11 mouse cellular contexts compared by ENCODE assay signal in genomic region chr2:181146976-181147545, GRCm38 (mm10). TPM values are rescaled to one million over a fixed set of nuclear protein-coding genes. Genes with fewer than 3 reads are reported as not detected.
DNase-seq lines count a peak whose midpoint lies in the region; ATAC-seq and TF ChIP-seq lines count a peak whose summit lies in the region.
"Had no signal": no experiment of that assay in that cellular context is flagged by ENCODE, and none has a peak within 500 bp of the region (broad histone marks: within the 10 kb centered on the region; RNA-seq: fewer than 3 reads in every experiment).

No protein-coding gene starts in this region.

- no peak overlapping the region for H3K27ac ChIP-seq in liver, embryonic 13.5 days
- H3K27ac ChIP-seq in liver, postnatal 0 days (ENCODE audit: low read depth): no peak overlapping the region
- H3K27ac ChIP-seq in heart, embryonic 15.5 days: no peak overlapping the region
- no peak overlapping the region for H3K27ac ChIP-seq in neural tube, embryonic 12.5 days
- H3K27ac ChIP-seq: liver, embryonic 14.5 days had no signal

- H3K27me3 ChIP-seq in liver, embryonic 13.5 days: peaks cover 77% of the 10 kb centered on the region
- H3K27me3 ChIP-seq in liver, postnatal 0 days (ENCODE audit: insufficient read depth, low read length): peaks cover 48% of the 10 kb centered on the region
- peaks cover 51% of the 10 kb centered on the region for H3K27me3 ChIP-seq in heart, embryonic 15.5 days
- peaks cover 43% of the 10 kb centered on the region for H3K27me3 ChIP-seq in neural tube, embryonic 12.5 days (replicated peaks)

- H3K4me2 ChIP-seq in liver, embryonic 13.5 days: peak overlapping the region; percentile 64; the same call in 1 of the 2 replicates
- no peak overlapping the region for H3K4me2 ChIP-seq in liver, postnatal 0 days (ENCODE audit: low read depth, low read length)
- peak overlapping the region; percentile 75 for H3K4me2 ChIP-seq in heart, embryonic 15.5 days
- H3K4me2 ChIP-seq in neural tube, embryonic 12.5 days (replicated peaks): peak overlapping the region; percentile 82

- H3K4me1 ChIP-seq in liver, embryonic 13.5 days (replicated peaks): peaks cover 4% of the 10 kb centered on the region; the same call in 1 of the 2 replicates
- no peaks in the 10 kb centered on the region for H3K4me1 ChIP-seq in liver, postnatal 0 days (ENCODE audit: insufficient read depth)
- peaks cover 18% of the 10 kb centered on the region for H3K4me1 ChIP-seq in heart, embryonic 15.5 days (replicated peaks)
- peaks cover 15% of the 10 kb centered on the region for H3K4me1 ChIP-seq in neural tube, embryonic 12.5 days

- no peak overlapping the region for H3K9ac ChIP-seq in liver, embryonic 13.5 days
- no peak overlapping the region for H3K9ac ChIP-seq in liver, postnatal 0 days (replicated peaks)
- no peak overlapping the region for H3K9ac ChIP-seq in heart, embryonic 15.5 days
- no peak overlapping the region for H3K9ac ChIP-seq in neural tube, embryonic 12.5 days
- H3K9ac ChIP-seq: liver, embryonic 14.5 days had no signal

- no peak overlapping the region for H3K4me3 ChIP-seq in liver, embryonic 13.5 days (replicated peaks)
- no peak overlapping the region for H3K4me3 ChIP-seq in liver, postnatal 0 days (ENCODE audit: low read depth, low read length)
- H3K4me3 ChIP-seq in heart, embryonic 15.5 days: peak overlapping the region; percentile 46; the same call in 1 of the 2 replicates
- H3K4me3 ChIP-seq in neural tube, embryonic 12.5 days: no peak overlapping the region

- no peak for TF ChIP-seq EP300 in liver, postnatal 0 days (IDR thresholded peaks at IDR 0.05; ENCODE audit: low read depth)

- peak; percentile 82 for DNase-seq in gastrocnemius, adult 18-20 months (ENCODE audit: low spot score)
- DNase-seq in gastrocnemius, postnatal 14 days: no peak
- no peak for DNase-seq in liver, embryonic 13.5 days
- DNase-seq in liver, postnatal 0 days: no peak
- DNase-seq in cerebellum, adult 9-11 months: no peak
- DNase-seq in spleen, postnatal 36 days (ENCODE audit: low spot score in 2 of 2): no peak
- DNase-seq: cerebellum, adult 9-10 months had no signal

- no peaks in the 10 kb centered on the region for H3K9me3 ChIP-seq in liver, embryonic 13.5 days (replicated peaks)
- H3K9me3 ChIP-seq in liver, postnatal 0 days (ENCODE audit: low read length): no peaks in the 10 kb centered on the region
- no peaks in the 10 kb centered on the region for H3K9me3 ChIP-seq in heart, embryonic 15.5 days (replicated peaks)
- no peaks in the 10 kb centered on the region for H3K9me3 ChIP-seq in neural tube, embryonic 12.5 days

- ATAC-seq in liver, embryonic 13.5 days (ENCODE audit: low read depth): no peak
- ATAC-seq in liver, postnatal 0 days: no peak
- no peak for ATAC-seq in heart, embryonic 15.5 days (replicated peaks; ENCODE audit: insufficient number of reproducible peaks, insufficient read depth, low FRiP score, low read depth)
- no peak for ATAC-seq in neural tube, embryonic 12.5 days (ENCODE audit: low FRiP score, low read depth)

- intact Hi-C loops in gastrocnemius, postnatal 14 days (cut with DNase I; ENCODE audit: low total_unique reads): no loop called here

- 34% methylated on average over 4 of the region's 4 CpGs for WGBS in liver, embryonic 13.5 days (ENCODE audit: insufficient replicate concordance)
- 47% methylated on average over 4 of the region's 4 CpGs for WGBS in liver, postnatal 0 days (ENCODE audit: insufficient replicate concordance)
- WGBS in heart, embryonic 15.5 days: 53% methylated on average over 4 of the region's 4 CpGs
- 63% methylated on average over 4 of the region's 4 CpGs for WGBS in neural tube, embryonic 12.5 days

- no peak for TF ChIP-seq CTCF in liver, postnatal 0 days (IDR thresholded peaks at IDR 0.05; ENCODE audit: low read depth)

- no peaks in the 10 kb centered on the region for H3K36me3 ChIP-seq in liver, embryonic 13.5 days
- H3K36me3 ChIP-seq in liver, postnatal 0 days (replicated peaks; ENCODE audit: insufficient read depth, low read length): no peaks in the 10 kb centered on the region
- peaks cover 16% of the 10 kb centered on the region; the same call in 1 of the 2 replicates for H3K36me3 ChIP-seq in heart, embryonic 15.5 days
- no peaks in the 10 kb centered on the region for H3K36me3 ChIP-seq in neural tube, embryonic 12.5 days

RNA-seq across cellular contexts. Expression of gene Eef1a2, which starts 9.8 kb away (rescaled TPM):
- 1,000 to 10,000 TPM; 2,039 to 2,096 TPM for total RNA-seq in gastrocnemius, adult 18-20 months (2021)
- total RNA-seq in gastrocnemius, postnatal 14 days (2021): 1,000 to 10,000 TPM; 2,249 to 2,405 TPM
- polyA plus RNA-seq in liver, embryonic 13.5 days (2015; fragmentation: Nextera tagmentation; extraction: Ambion mirVana): not detected in 2 replicates
- polyA plus RNA-seq in liver, postnatal 0 days (2015; fragmentation: Nextera tagmentation; extraction: Ambion mirVana): 0.05 TPM in 1 of 2 replicates, not detected in the other
- 12.1 and 13.2 TPM in 2 replicates for polyA plus RNA-seq in heart, embryonic 15.5 days (2015; fragmentation: Nextera tagmentation; extraction: Ambion mirVana)
- 2.8 and 3.4 TPM in 2 replicates for polyA plus RNA-seq in neural tube, embryonic 12.5 days (2016; fragmentation: Nextera tagmentation; extraction: Ambion mirVana)
- total RNA-seq: hematopoietic stem cell, adult 5-6 weeks had no signal
- polyA plus RNA-seq: liver, embryonic 14.5 days had no signal

RNA-seq across cellular contexts. Expression of gene Kcnq2, which starts 12.0 kb away (rescaled TPM):
- under 1 TPM in 1 of 2 experiments, not detected in 1; 0.18 TPM for total RNA-seq in gastrocnemius, adult 18-20 months (2021)
- total RNA-seq in gastrocnemius, postnatal 14 days (2021): under 1 TPM; 0.07 to 0.16 TPM
- 0.16 and 0.20 TPM in 2 replicates for polyA plus RNA-seq in liver, embryonic 13.5 days (2015; fragmentation: Nextera tagmentation; extraction: Ambion mirVana)
- not detected in 2 replicates for polyA plus RNA-seq in liver, postnatal 0 days (2015; fragmentation: Nextera tagmentation; extraction: Ambion mirVana)
- 0.03 and 0.65 TPM in 2 replicates for polyA plus RNA-seq in heart, embryonic 15.5 days (2015; fragmentation: Nextera tagmentation; extraction: Ambion mirVana)
- polyA plus RNA-seq in neural tube, embryonic 12.5 days (2016; fragmentation: Nextera tagmentation; extraction: Ambion mirVana): 39.0 and 41.6 TPM in 2 replicates
- total RNA-seq: hematopoietic stem cell, adult 5-6 weeks had no signal

RNA-seq across cellular contexts. Expression of gene Ppdpf, which starts 40.0 kb away (rescaled TPM):
- total RNA-seq in gastrocnemius, adult 18-20 months (2021): 10 to 100 TPM; 41.7 to 44.5 TPM
- total RNA-seq in gastrocnemius, postnatal 14 days (2021): 10 to 100 TPM; 52.9 to 58.5 TPM
- 92.8 and 101 TPM in 2 replicates for polyA plus RNA-seq in liver, embryonic 13.5 days (2015; fragmentation: Nextera tagmentation; extraction: Ambion mirVana)
- polyA plus RNA-seq in liver, postnatal 0 days (2015; fragmentation: Nextera tagmentation; extraction: Ambion mirVana): 120 and 125 TPM in 2 replicates
- polyA plus RNA-seq in heart, embryonic 15.5 days (2015; fragmentation: Nextera tagmentation; extraction: Ambion mirVana): 146 and 165 TPM in 2 replicates
- 424 and 444 TPM in 2 replicates for polyA plus RNA-seq in neural tube, embryonic 12.5 days (2016; fragmentation: Nextera tagmentation; extraction: Ambion mirVana)

RNA-seq across cellular contexts. Expression of gene Ptk6, which starts 55.5 kb away (rescaled TPM):
- not detected for total RNA-seq in gastrocnemius, adult 18-20 months (2021)
- total RNA-seq in gastrocnemius, postnatal 14 days (2021): not detected
- 0.02 and 0.03 TPM in 2 replicates for polyA plus RNA-seq in liver, embryonic 13.5 days (2015; fragmentation: Nextera tagmentation; extraction: Ambion mirVana)
- 0.20 and 0.27 TPM in 2 replicates for polyA plus RNA-seq in liver, postnatal 0 days (2015; fragmentation: Nextera tagmentation; extraction: Ambion mirVana)
- polyA plus RNA-seq in heart, embryonic 15.5 days (2015; fragmentation: Nextera tagmentation; extraction: Ambion mirVana): 0.05 TPM in 1 of 2 replicates, not detected in the other
- not detected in 2 replicates for polyA plus RNA-seq in neural tube, embryonic 12.5 days (2016; fragmentation: Nextera tagmentation; extraction: Ambion mirVana)
- total RNA-seq: hematopoietic stem cell, adult 5-6 weeks had no signal

Comparison
In these comparisons a context has a peak if more than half of its experiments do, and no peak if none do; other contexts are left out.
1. RNA of gene Kcnq2, which starts 12.0 kb away (polyA plus RNA-seq): 39.0 to 41.6 TPM in neural tube, embryonic 12.5 days; 0.16 to 0.20 TPM in liver, embryonic 13.5 days, 0.03 to 0.65 TPM in heart, embryonic 15.5 days and not detected in liver, postnatal 0 days; every median in the first group is over 10 times any median in the second.